Mouse (Mus musculus) ES-Bruce4 (cell line): ENCODE data around the gene Unc13b.

Source experiments
- CTCF ChIP-seq: IDR thresholded peaks from one replicate; pipeline ENCODE4 v1.8.1; 2011; ENCODE audit warnings: low read depth, low read length
- EP300 ChIP-seq: IDR thresholded peaks from 2 replicates; pipeline ENCODE4 v1.6.1; 2011; ENCODE audit warnings: low read depth, low read length; ENCODE audit not compliant: insufficient read depth
- POLR2A ChIP-seq: IDR thresholded peaks from one replicate; pipeline ENCODE4 v1.8.1; 2011; ENCODE audit warnings: low read length; ENCODE audit not compliant: insufficient read depth

- TF ChIP-seq CTCF (no peak), POLR2A (no peak), EP300 (no peak)
Measured at GRCm38 (mm10) chr4:43030352-43030751, 28.4 kb upstream of the Unc13b start.
